Mouse (Mus musculus): Measurements from ENCODE around the gene Prpf31. TPM values are rescaled to one million over a fixed set of nuclear protein-coding genes. Genes with fewer than 3 reads are reported as not detected.
"Not testable (repeated sequence)": the region's sequence is repeated elsewhere in the genome, so short reads cannot be mapped to it uniquely, and the experiment has no call there.

Prpf31 gene
- polyA plus RNA-seq, 1 experiment from 2014 or later, result 112 TPM

GRCm38 (mm10) chr7:3593855-3594254 is 35.9 kb upstream of the Prpf31 start:
- no peak overlapping the region for H3K4me3 ChIP-seq (ENCODE audit: low read depth, low read length)
- H3K27ac ChIP-seq (ENCODE audit: low read depth), result no peak overlapping the region
- no peak for ATAC-seq (ENCODE audit: insufficient read depth)
- no peaks in the 10 kb centered on the region for H3K4me1 ChIP-seq (ENCODE audit: insufficient read depth)
- H3K9me3 ChIP-seq (ENCODE audit: low read depth, low read length), result no peaks in the 10 kb centered on the region
- no peak for DNase-seq
- H3K4me2 ChIP-seq, result no peak overlapping the region
- no peak for TF ChIP-seq CTCF (IDR thresholded peaks at IDR 0.05; ENCODE audit: low read depth)
- no peaks in the 10 kb centered on the region for H3K27me3 ChIP-seq (ENCODE audit: insufficient read depth, low read length)
- H3K9ac ChIP-seq, result no peak overlapping the region
- H3K36me3 ChIP-seq (ENCODE audit: insufficient read depth), result no peaks in the 10 kb centered on the region

DNA sequence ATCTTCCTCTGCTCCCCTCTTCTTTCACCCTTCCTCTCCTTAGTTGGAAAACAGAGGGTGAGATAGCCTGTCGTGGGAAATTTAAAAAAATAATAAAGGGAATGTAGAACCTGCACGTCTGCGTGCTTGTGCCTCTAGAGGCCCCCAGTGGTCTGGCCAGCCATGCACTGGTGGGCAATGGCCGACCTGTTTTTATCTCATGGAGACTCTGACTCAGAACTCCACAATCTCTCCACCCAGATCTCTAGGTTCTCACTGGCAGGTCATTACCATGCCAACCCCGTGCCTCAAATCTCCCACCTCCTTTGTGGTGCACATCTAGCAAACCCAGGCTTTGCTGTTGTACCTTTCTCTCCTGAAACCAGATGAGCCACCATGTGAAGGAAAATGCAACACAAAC is 35.1 kb upstream of the Prpf31 start:
- WGBS, result 10% methylated on average over 5 of the region's 5 CpGs
- no peak for TF ChIP-seq CTCF (IDR thresholded peaks at IDR 0.05; ENCODE audit: low read depth)
- H3K9ac ChIP-seq, result no peak overlapping the region
- ATAC-seq (ENCODE audit: insufficient read depth) (no peak), DNase-seq (no peak)
- no peaks in the 10 kb centered on the region for H3K9me3 ChIP-seq (ENCODE audit: low read depth, low read length)
- no peak overlapping the region for H3K27ac ChIP-seq (ENCODE audit: low read depth)
- H3K4me3 ChIP-seq (ENCODE audit: low read depth, low read length), result no peak overlapping the region
- no peaks in the 10 kb centered on the region for H3K4me1 ChIP-seq (ENCODE audit: insufficient read depth)
- no peaks in the 10 kb centered on the region for H3K36me3 ChIP-seq (ENCODE audit: insufficient read depth)
- no peaks in the 10 kb centered on the region for H3K27me3 ChIP-seq (ENCODE audit: insufficient read depth, low read length)
- peak overlapping the region; percentile 32 for H3K4me2 ChIP-seq

GRCm38 (mm10) chr7:3595146-3595545 is 34.6 kb upstream of the Prpf31 start:
- H3K27ac ChIP-seq (ENCODE audit: low read depth), result no peak overlapping the region
- 11% methylated on average over 9 of the region's 9 CpGs for WGBS
- no peak for TF ChIP-seq CTCF (IDR thresholded peaks at IDR 0.05; ENCODE audit: low read depth)
- H3K36me3 ChIP-seq (ENCODE audit: insufficient read depth), result no peaks in the 10 kb centered on the region
- H3K9ac ChIP-seq, result no peak overlapping the region
- no peaks in the 10 kb centered on the region for H3K4me1 ChIP-seq (ENCODE audit: insufficient read depth)
- ATAC-seq (ENCODE audit: insufficient read depth) (no peak), DNase-seq (peak; percentile 11)
- no peaks in the 10 kb centered on the region for H3K9me3 ChIP-seq (ENCODE audit: low read depth, low read length)
- H3K4me3 ChIP-seq (ENCODE audit: low read depth, low read length), result no peak overlapping the region
- peak overlapping the region; percentile 32 for H3K4me2 ChIP-seq
- no peaks in the 10 kb centered on the region for H3K27me3 ChIP-seq (ENCODE audit: insufficient read depth, low read length)

DNA sequence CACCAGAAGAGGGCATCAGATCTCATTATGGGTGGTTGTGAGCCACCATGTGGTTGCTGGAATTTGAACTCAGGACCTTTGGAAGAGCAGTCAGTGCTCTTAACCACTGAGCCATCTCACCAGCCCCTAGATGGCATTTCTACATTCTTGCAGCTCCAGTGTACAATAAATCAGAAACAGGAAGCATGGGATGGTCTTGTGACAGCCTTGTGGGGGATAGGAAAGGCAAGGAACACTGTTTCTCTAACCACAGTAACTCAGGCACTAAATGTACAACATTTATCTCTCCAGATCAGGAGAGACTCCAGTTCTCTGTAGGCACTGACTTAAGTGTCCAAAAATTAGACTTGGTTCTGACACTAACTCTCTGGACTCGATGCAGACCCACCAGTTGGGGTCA is 32.0 kb upstream of the Prpf31 start:
- WGBS, result 61% methylated on average over 1 of the region's 1 CpGs
- not testable (repeated sequence) for H3K4me3 ChIP-seq (ENCODE audit: low read depth, low read length); H3K27me3 ChIP-seq (ENCODE audit: insufficient read depth, low read length); H3K4me1 ChIP-seq (ENCODE audit: insufficient read depth); DNase-seq; H3K36me3 ChIP-seq (ENCODE audit: insufficient read depth); H3K4me2 ChIP-seq; H3K9ac ChIP-seq; H3K9me3 ChIP-seq (ENCODE audit: low read depth, low read length); H3K27ac ChIP-seq (ENCODE audit: low read depth); ATAC-seq (ENCODE audit: insufficient read depth)

- H3K4me1 ChIP-seq (ENCODE audit: insufficient read depth), result no peaks in the 10 kb centered on the region
- TF ChIP-seq CTCF (IDR thresholded peaks at IDR 0.05; ENCODE audit: low read depth), result peak; percentile 83
- H3K9ac ChIP-seq, result no peak overlapping the region
- WGBS, result 12% methylated on average over 4 of the region's 4 CpGs
- no peaks in the 10 kb centered on the region for H3K9me3 ChIP-seq (ENCODE audit: low read depth, low read length)
- no peak overlapping the region for H3K4me2 ChIP-seq
- DNase-seq (peak; percentile 93), ATAC-seq (ENCODE audit: insufficient read depth) (peak; percentile 31; the same call in 1 of the 2 replicates)
- H3K27me3 ChIP-seq (ENCODE audit: insufficient read depth, low read length), result no peaks in the 10 kb centered on the region
- no peaks in the 10 kb centered on the region for H3K36me3 ChIP-seq (ENCODE audit: insufficient read depth)
- no peak overlapping the region for H3K27ac ChIP-seq (ENCODE audit: low read depth)
- H3K4me3 ChIP-seq (ENCODE audit: low read depth, low read length), result no peak overlapping the region
Measured at GRCm38 (mm10) chr7:3601119-3601518, 28.7 kb upstream of the Prpf31 start.

- 17% methylated on average over 2 of the region's 2 CpGs for WGBS
- Histone ChIP-seq H3K4me2 (no peak overlapping the region), H3K4me1 (ENCODE audit: insufficient read depth) (no peaks in the 10 kb centered on the region), H3K9me3 (ENCODE audit: low read depth, low read length) (no peaks in the 10 kb centered on the region), H3K27ac (ENCODE audit: low read depth) (no peak overlapping the region), H3K27me3 (ENCODE audit: insufficient read depth, low read length) (no peaks in the 10 kb centered on the region), H3K4me3 (ENCODE audit: low read depth, low read length) (no peak overlapping the region), H3K9ac (no peak overlapping the region), H3K36me3 (ENCODE audit: insufficient read depth) (no peaks in the 10 kb centered on the region)
- TF ChIP-seq CTCF (IDR thresholded peaks at IDR 0.05; ENCODE audit: low read depth), result peak; percentile 56
- DNase-seq (peak; percentile 42), ATAC-seq (ENCODE audit: insufficient read depth) (peak; percentile 68; the same call in 1 of the 2 replicates)
Measured at GRCm38 (mm10) chr7:3606798-3607197, 23.0 kb upstream of the Prpf31 start.

DNA sequence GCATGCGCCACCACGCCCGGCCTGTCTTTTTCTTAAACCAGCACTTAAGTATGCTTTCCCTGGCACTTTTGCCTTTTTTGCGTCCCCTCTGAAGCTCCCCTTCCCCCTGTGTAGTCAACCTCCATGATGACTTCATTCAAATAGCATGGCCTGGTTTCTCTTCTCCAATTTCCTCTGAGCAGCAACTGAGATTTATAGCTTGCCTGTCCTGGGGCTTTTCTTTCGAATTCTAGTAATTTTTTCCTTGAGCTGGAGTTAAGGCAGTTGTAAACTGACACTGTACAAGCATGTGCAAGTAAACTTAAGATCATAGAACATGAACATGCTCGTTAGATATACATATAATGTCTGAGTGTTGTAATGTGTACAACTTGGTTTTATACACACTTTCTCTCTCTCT is 22.4 kb upstream of the Prpf31 start:
- H3K27me3 ChIP-seq (ENCODE audit: insufficient read depth, low read length), result no peaks in the 10 kb centered on the region
- no peaks in the 10 kb centered on the region for H3K9me3 ChIP-seq (ENCODE audit: low read depth, low read length)
- no peaks in the 10 kb centered on the region for H3K4me1 ChIP-seq (ENCODE audit: insufficient read depth)
- WGBS, result 75% methylated on average over 6 of the region's 6 CpGs
- H3K36me3 ChIP-seq (ENCODE audit: insufficient read depth), result no peaks in the 10 kb centered on the region
- no peak for ATAC-seq (ENCODE audit: insufficient read depth)
- H3K27ac ChIP-seq (ENCODE audit: low read depth), result no peak overlapping the region
- DNase-seq, result no peak
- H3K4me2 ChIP-seq, result no peak overlapping the region
- H3K4me3 ChIP-seq (ENCODE audit: low read depth, low read length), result no peak overlapping the region
- H3K9ac ChIP-seq, result no peak overlapping the region
- no peak for TF ChIP-seq CTCF (IDR thresholded peaks at IDR 0.05; ENCODE audit: low read depth)

- ATAC-seq (ENCODE audit: insufficient read depth) (no peak), DNase-seq (no peak)
- H3K4me1 ChIP-seq (ENCODE audit: insufficient read depth), result no peaks in the 10 kb centered on the region
- no peak overlapping the region for H3K27ac ChIP-seq (ENCODE audit: low read depth)
- H3K27me3 ChIP-seq (ENCODE audit: insufficient read depth, low read length), result no peaks in the 10 kb centered on the region
- H3K4me3 ChIP-seq (ENCODE audit: low read depth, low read length), result no peak overlapping the region
- no peaks in the 10 kb centered on the region for H3K36me3 ChIP-seq (ENCODE audit: insufficient read depth)
- no peak for TF ChIP-seq CTCF (IDR thresholded peaks at IDR 0.05; ENCODE audit: low read depth)
- WGBS, result 87% methylated on average over 3 of the region's 3 CpGs
- H3K9me3 ChIP-seq (ENCODE audit: low read depth, low read length), result no peaks in the 10 kb centered on the region
- H3K4me2 ChIP-seq, result no peak overlapping the region
- no peak overlapping the region for H3K9ac ChIP-seq
Measured at GRCm38 (mm10) chr7:3608668-3609067, 21.1 kb upstream of the Prpf31 start.

All from lung, embryonic 14.5 days (tissue).